Mouse (Mus musculus) monocyte, adult 5-6 weeks (primary cell): Measurements from ENCODE around the gene Yipf2. TPM values are rescaled to one million over a fixed set of nuclear protein-coding genes. Genes with fewer than 3 reads are reported as not detected.
A peak's percentile ranks its signal among the peaks of the same experiment; 100 is the strongest.
"Not testable (repeated sequence)": the region's sequence is repeated elsewhere in the genome, so short reads cannot be mapped to it uniquely, and the experiment has no call there.

Source experiments
- ATAC-seq: fragments of 153-309, 156-312 bp; replicated peaks from 2 replicates; pipeline ENCODE4 v1.8.0; 2017; ENCODE audit warnings: mild to moderate bottlenecking; ENCODE audit not compliant: low TSS enrichment, insufficient number of reproducible peaks, severe bottlenecking, poor library complexity, low FRiP score
- total RNA-seq: library from RNA; stranded (forward); fragments of 200-1000, 200-491, 200-594 nt; gene quantifications from 3 replicates; pipeline ENCODE4 v1.2.3, GENCODE M21; 2017

Gene Yipf2
- total RNA-seq, 1 experiment from 2014 or later: 10.3 TPM

DNA sequence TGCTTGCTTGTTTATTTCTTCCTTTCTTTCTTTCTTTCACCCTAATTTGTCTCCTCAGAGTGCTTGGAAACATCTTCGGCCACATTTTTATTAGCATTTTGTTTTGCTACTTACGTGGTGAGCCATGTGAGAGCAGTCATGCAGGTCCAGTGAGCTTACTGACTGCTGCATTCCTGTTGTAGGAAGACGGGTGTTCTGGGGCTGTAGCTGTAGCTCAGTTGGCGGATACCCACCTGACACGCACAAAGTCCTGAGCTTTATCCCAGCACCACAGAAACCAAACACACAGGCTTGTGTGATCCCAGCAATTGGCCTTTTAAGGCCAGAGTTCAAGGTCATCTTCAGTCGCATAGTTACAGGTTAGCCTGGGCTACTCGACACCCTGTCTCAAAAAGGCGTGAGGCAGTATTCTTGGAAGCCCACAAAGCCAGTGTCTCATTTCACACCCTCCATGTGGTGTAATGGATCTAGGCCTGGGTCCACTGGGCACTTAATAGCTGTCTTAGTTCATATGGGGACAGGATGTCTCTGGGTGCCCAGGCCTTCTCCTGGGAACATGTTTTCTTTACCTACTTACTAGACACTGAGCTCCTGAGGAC, 23.9 kb downstream of the Yipf2 start:
- ATAC-seq: no peak

DNA sequence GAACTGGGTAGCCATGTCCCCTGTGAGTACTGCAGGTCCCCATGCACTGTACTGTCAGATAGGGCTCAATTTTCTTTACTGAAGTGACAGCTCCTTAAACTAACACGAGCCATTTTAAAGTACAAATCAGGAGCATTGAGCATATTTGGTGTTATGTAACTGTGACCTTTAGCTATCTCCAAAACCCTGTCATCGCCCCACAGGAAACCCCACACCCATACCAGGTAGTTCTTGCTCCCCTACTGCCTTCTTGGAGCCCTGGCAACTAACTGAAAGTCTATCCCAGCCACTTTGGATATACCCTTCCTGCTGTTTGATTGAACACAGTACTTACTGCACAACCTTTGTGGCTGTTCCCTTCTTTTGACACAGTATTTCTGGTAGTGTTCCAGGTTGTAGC, 25.6 kb downstream of the Yipf2 start:
- ATAC-seq: no peak

DNA sequence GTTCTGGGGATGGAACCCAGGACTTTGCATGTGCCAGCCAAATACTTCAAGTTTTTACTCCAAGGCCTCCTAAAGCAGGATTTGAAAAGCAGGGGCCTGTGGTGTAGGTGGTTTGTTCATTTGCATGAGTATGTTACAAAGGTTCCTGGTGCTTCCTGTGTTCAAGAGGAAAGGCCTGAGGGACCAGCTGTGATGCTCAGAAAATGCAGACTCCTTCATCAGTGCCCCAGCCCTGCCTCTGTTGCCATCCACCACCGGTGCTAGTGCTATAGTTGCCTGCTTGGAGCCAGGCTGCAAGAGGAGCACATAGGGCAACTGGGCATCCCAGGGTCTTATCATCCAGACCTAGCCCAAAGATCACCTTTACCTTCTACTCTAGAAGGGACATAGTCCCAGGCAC, 26.1 kb downstream of the Yipf2 start:
- ATAC-seq: no peak

DNA sequence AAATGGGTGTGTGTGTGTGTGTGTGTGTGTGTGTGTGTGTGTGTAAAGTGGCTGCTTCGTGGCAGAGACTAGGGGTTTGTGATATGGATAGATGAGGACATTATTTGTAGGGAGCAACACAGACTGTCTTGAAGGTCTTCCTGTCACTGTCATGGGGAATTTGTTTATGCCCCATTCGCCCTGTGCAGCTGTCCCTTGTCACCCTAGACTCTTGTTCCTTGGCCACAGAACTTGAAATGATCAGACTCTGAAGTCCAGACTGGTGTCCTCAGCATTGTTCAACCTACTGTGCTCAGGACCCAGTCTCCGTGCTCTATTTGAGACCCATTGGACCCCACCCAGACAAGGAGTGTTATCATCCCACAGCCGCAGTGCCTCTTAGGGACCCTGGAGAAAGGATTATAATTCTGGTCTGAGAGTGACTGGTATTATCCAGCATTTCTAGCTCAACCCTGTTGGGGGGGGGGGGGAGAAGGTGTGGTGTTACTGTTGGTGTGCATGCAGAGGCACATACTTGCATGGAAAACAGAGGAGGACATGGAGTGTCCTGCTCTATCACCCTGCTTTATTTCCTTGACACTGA, 27.5 kb downstream of the Yipf2 start:
- ATAC-seq: no peak

DNA sequence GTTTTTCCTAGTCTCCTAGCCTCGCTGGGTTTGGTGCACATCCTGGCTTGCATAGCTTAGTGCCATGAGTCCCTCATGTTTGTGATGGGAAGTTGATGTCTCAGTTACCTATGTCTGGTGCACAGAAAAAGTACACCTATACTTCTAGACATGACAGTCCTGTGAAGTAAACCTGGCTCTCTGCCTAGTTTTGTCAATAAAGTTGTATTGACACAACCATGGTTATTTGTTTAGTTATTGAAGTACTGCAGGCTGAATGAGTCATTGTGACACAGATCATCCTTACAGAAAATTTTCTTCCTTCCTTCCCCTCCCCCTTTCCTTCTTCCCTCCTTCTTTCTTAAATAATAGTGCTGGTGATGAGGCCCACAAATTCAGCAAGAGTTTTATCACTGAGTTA, 28.2 kb downstream of the Yipf2 start:
- no peak for ATAC-seq

DNA sequence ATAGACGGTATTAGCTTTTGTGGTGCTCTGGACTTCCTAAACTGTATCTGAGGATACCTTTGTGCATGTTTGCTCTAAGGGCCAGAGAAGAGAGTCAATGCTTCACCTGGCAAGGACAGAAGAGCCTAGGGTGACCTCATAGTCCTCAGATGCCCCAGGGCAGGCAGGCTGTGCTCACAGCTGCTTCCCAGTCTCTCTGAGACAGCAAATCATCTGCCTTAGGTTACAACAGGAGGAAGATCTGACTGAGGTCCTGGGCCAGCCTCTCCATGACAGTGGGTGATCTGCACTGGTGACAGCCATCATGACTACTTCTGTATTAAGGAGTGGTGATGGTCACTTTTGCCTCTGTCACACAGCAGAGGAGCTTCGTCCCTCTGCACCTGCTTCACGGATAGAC, 33.5 kb downstream of the Yipf2 start:
- ATAC-seq: no peak

DNA sequence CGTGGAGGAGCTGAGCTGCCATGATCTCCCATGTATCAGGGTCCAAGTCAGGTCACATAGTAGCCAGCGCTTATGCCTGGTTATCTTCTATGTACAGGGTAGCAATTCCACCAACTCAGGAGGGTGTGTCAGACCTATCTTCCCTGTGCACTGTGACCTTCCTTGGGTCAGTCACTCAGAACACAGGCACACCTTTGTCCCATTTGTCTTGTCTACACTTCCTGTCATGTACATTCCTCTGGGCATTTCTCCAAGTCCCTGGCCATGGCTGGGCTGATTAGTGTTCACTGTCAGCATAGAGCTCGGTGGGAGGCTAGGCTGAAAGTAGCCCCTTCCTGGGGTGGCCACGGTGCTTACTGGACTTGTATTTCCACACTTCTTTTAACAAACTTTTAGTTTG, 34.3 kb downstream of the Yipf2 start:
- no peak for ATAC-seq

DNA sequence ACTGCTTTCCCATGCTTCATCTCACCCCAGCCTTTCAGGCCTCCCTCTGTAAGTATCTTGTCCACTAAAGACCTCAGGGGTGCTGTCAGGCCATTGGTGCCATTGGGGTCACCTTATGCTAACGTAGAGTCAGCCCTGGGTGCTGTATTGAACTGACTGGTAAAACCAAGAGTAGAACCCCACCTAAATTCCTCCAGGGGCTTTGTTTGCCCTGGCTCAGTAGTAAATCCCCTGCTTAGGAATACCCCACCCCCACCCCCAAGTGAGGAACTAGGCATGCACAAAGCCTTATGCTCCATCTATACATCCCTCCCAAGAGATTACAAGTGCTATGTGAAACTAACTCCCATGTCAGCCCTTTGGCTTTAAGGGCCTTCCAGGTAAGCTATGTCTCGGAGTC, 35.1 kb downstream of the Yipf2 start:
- no peak for ATAC-seq

DNA sequence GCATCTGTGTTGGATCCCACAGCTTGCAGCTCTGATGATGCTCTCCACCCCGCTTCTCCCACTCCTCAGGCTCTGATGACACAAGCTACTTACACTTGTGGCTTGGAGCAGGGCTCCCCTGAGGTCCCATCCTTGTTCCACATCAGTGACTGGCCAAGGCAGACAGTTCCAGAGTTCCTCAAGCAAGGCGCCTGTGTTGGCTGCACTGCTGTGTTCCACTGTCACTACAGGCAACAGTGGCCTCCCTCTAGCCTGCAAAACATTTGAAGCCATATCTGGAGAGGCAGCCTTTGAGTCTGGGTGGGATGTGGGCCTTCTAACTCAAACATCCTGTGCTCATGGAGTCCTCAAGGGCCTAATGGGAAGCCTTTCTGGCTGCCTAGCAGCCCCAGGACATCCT, 35.6 kb downstream of the Yipf2 start:
- no peak for ATAC-seq

DNA sequence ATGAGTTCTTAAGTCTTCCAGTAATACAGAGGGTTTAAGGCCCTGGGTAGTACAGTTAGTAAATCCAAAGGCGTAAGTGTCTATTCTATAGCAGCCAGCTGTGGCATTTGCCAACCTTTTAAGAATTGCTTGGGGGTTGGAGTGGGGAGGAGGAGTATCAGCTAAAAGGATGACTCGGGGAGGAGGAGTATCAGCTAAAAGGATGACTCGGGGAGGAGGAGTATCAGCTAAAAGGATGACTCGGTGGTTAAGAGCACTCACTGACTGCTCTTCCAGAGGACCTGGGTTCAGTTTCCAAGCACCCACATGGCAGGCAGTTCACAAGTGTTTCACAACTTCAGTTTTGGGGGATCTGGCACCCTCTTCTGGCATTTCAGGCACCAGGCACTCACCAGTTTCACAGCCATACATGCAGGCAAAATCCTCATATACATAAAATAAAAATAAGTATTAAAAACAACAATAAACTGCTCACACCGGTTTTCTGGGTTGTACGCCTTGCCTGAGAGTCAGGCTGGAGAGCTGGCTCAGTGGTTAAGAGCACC, 37.4 kb downstream of the Yipf2 start:
- ATAC-seq: no peak

DNA sequence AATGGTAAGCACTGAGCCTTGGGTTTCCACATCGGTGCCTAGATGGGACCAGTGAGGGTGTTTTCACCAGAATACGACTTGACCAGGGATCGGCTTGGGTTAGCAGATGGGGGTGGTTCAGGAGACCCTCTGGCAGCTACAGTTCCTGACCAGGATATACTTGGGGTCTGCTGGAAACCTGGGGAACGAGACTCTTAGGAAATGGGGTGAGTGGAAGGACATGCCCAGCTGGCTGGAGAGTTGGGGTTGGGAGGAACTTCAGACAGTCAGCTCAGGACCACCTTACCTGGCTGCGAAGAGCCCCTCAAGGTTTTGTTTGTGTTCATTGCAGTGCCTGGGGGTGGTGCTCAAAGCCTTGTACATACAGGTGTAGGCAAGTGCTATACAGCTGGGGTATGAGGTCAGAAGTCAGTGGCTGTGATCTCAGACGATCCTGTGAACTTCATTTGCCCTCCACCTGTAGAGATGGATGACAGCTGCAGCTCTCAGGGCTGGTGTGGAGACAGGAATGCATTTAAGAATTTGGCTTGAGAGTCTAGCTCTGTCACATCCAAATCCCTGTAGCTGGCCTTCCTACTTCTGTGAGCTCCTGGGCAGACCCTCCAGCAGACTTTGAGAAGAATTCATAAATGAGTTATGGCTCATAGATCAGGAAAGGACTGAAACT, 38.9 kb downstream of the Yipf2 start:
- ATAC-seq: no peak

DNA sequence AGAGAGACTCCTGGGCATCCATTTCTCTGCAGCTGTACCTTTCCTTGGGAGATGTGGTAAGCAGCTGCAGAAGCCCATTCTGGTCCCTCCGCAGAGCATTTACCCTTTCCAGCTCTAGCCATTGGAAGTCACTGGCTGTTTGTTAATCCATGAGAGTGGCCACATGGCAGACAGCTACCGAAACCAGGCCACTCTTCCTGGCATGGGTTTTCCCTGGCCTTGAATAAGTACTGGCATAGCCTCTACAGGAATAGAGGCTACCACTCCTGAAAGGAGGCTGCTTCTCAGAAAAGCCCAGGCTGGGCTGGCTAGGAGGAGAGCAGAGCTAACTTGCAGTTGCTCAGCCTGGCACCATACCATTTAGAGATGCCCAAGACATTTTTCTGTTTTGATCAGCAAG, 41.6 kb downstream of the Yipf2 start:
- ATAC-seq: no peak

DNA sequence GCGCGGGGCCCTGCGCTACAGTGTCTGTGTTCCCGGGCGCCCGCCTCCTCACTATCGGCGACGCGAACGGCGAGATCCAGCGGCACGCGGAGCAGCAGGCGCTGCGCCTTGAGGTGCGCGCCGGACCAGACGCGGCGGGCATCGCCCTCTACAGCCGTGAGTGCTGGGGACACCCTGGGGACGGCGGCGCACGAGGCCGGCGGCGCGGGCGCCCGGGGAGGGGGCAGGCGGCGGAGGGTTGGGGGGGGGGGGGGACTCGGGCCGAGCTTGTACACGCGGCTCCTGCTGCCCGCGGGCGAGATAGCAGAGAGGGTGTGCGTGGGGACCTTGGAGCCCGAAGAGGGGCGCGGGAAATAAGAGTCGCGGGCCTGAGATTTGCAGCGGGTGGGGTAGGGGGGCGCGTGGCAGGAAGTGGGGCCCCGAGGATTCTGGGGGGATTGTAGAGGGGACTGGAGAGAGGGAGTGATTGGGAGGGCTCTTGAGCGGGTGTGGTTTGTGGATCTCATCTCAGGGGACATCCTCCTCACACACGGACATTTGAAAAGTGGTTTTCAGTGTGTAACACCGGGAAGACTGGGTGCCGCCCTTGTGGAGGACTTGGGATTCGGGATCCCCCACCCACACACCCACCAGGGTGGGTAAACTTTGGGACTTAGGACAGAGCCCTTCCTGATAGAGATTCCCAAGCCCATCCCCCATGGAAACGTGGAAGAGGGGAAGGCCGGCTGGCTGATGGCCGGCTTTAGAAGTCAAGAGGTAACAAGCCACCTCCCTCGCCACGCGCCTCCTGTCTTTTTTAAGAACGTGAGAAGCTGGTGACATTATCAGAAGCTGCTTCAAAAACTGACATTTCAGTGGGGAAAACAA, 45.3 kb downstream of the Yipf2 start:
- ATAC-seq: 0 out of 2 replicates have a peak, but pooled peaks have one; percentile 4

DNA sequence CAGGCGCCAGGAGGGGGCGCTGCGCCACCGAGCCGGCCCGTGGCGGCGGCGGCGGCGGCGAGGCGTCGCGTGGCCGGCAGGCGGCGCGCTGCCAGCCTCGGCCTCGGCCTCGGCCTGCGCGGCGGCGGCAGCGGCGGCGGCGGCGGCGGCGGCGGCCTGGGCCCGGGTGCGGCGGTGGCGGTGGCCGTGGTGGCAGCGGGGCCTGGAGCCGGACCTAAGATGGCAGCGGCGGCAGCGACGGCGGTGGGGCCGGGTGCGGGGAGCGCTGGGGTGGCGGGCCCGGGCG, 45.9 kb downstream of the Yipf2 start, which contains the start of gene Carm1:
Gene Carm1 (plus strand): TSS at position 106 of the 286 bp plus-strand sequence.
- no peak for ATAC-seq

DNA sequence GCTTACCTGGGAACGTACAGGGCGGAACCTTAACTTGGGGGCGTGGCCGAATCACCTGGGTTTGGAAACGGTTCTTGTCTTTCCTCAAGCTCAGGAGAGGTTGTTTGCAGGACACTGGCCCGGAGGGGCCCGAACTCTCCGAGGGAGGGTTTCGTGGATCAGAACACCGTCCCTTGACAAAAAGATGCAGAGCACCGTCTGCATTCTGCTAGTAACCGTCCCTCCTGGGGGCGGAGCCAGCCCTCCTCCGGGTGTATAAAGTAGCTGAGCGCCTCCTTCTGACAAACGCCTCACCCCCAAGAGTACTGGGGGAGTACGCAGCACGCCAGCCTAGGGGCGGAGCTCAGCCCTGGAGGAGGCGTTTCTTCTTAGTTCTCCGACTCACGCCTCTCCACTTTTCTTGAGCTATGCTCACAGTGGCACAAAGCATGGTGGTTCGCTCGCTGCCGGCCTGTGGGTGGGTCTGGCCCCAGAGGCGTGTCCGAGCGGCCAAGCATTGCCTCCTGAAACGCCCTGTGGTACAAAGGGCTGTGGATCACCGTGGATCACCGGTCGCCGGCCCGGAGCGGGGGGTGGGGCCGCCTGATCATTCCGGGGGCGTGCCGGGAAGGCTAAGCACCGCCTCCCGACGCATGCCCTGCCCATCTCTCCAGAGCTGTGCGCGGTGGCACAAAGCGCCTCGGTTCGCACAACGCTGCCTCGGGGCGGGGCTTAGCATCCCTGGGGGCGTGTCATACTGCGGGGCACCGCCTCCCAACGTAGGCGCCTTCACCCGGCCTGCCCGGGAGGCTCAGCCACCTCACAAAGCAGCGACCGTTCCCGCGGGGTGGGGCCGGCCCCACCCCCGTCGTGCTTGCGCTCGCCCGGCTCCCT, 46.5 kb downstream of the Yipf2 start:
- ATAC-seq: peak; percentile 90

DNA sequence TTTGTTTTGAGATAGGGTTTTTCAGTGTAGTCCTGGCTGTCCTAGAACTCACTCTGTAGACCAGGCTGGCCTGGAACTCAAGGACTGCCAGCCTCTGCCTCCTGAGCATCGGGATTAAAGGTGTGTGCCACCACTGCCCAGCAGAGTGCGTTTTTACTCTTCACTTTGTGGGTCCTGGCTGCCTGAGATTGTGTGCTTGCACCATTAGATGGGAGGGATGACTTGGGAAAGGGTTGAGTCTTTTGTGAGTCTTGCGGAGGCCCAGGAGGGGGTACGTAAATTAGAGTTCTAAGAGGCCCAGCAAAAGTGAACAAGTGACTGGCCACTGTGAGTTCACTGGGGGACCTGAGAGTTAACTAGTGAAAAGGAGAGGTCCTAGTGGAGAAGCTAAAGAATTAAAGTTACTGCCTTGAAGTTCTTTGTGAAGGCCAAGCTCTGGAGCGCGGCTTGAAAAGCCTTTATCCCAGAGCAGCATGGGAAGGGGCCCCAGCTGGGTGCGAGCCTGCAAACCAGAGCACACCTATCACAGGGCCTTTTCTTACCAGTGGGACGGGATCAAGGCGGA, 47.2 kb downstream of the Yipf2 start:
- no peak for ATAC-seq

DNA sequence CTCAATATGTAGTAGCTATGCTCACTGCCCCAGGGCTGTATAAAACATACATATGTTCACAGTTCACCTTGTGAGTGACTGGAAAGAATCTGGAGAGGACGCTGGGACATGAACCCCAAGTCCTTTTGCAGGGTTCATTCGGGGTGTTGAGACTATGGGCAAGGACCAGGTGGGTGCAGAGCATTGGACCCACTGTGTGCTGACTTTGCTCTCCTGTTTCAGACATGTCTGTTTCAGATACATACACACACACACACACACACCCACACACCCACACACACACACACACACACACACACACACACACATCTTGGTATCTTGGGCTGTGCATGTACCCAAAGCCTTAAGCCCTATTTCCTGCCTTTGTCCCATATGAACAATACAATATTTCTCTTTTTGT, 50.6 kb downstream of the Yipf2 start:
- ATAC-seq: not testable (repeated sequence)
